Mouse (Mus musculus): Measurements from ENCODE around the gene Idh1. TPM values are rescaled to one million over a fixed set of nuclear protein-coding genes. Genes with fewer than 3 reads are reported as not detected.
A peak's percentile ranks its signal among the peaks of the same experiment; 100 is the strongest.
"Not testable (repeated sequence)": the region's sequence is repeated elsewhere in the genome, so short reads cannot be mapped to it uniquely, and the experiment has no call there.

Gene Idh1
- 120 and 121 TPM in 2 replicates for polyA plus RNA-seq (2015; fragmentation: Nextera tagmentation; extraction: Ambion mirVana)

DNA sequence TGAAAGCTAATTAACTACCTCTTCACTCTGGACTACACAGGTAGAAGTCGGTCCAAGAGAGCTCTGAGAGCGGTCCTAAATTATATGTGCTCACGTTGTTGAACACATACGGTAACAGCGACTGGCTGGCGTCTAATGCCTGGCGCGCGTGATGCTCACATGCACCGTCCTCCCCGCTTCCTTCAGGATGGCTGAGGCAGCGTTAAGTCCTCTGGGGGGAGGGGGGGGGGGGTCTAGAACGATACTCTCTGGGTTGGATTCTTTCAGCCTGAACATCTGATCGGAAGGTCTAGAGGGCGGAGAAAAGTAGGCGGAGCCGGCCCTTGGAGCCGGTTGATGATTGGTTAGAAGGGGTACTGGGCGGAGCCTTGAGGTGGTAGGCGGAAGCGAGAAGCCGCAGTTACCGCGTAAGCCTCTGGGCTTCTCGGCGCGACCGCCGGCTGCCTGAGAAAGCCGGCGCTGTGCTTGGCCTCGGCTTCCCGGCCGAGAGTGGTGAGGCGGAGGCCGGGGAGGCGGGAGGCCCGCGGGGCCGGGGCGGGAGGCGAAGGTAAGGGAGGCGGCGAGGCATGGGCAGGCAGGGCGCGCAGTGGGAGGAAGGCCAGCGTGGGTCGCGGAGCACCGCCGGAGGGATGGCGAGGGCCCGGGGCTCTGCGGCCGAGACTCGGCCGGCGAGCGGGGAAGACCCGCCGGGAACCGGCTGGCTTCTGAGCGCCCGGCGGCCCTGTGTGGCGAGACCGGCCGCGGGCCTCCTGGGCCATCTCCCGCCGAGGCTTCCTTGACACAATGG, at the start of gene Idh1, which contains the start of gene Pikfyve:
TSS of gene Idh1 (minus strand) at position 214 of the 787 bp plus-strand sequence.
TSS of gene Pikfyve (plus strand) at position 397 of the 787 bp plus-strand sequence.
- H3K9ac ChIP-seq (replicated peaks), result peak within 1 kb of the TSS; percentile 92
- peak within 1 kb of the TSS; percentile 93 for H3K27ac ChIP-seq (ENCODE audit: low read depth)
- peak within 1 kb of the TSS; percentile 97 for H3K4me2 ChIP-seq (ENCODE audit: low read depth, low read length)
- DNase-seq, result peak; percentile 98
- no peaks in the 10 kb centered on the region; the same call in 1 of the 2 replicates for H3K36me3 ChIP-seq (replicated peaks; ENCODE audit: insufficient read depth, low read length)
- no peaks in the 10 kb centered on the region for H3K9me3 ChIP-seq (ENCODE audit: low read length)
- peak; percentile 74; the same call in 1 of the 2 replicates for TF ChIP-seq EP300 (IDR thresholded peaks at IDR 0.05; ENCODE audit: low read depth)
- TF ChIP-seq CTCF (IDR thresholded peaks at IDR 0.05; ENCODE audit: low read depth), result no peak; the same call in 1 of the 2 replicates
- under 1% methylated on average over 66 of the region's 71 CpGs for WGBS (ENCODE audit: insufficient replicate concordance)
- H3K27me3 ChIP-seq (ENCODE audit: insufficient read depth, low read length), result no peaks in the 10 kb centered on the region
- ATAC-seq, result peak; percentile 99
- peaks cover 14% of the 10 kb centered on the region for H3K4me1 ChIP-seq (ENCODE audit: insufficient read depth)
- peak within 1 kb of the TSS; percentile 94 for H3K4me3 ChIP-seq (ENCODE audit: low read depth, low read length)

DNA sequence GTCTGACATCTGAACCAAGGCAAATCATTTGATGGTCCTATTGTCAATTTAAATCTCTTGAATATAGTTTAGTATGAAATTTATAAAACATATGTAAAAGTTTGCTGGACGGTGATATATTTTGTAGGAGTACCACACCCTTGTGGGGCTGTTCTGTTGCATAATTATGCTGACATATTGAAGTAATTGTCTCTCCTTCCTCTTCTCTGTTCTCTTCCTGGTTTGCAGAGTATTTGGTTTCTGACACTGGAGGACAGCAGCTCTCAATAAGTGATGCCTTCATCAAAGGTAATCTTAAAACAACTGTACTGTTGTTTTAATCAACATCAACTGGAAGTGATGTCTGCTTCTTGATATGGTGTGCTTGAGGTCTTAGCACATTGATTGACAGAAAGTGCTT, 44.3 kb upstream of the Idh1 start:
- ATAC-seq, result no peak
- no peak for DNase-seq
- TF ChIP-seq EP300 (IDR thresholded peaks at IDR 0.05; ENCODE audit: low read depth) (no peak), CTCF (IDR thresholded peaks at IDR 0.05; ENCODE audit: low read depth) (no peak)

DNA sequence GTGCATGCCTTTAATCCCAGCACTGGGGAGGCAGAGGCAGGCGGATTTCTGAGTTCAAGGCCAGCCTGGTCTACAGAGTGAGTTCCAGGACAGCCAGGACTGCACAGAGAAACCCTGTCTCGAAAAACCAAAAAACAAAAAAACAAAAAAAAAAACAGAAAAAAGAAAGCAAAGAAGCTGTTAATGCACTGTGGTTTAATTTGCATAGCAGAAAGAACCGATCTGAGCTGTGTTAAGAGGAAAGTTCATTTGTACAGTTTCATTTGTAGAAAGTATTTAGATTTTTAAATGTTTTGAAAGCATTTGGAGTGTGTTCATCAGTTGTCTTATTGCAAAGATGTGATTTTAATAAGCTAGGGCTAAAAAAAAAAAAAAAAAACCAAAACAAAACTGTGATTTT, 43.5 kb upstream of the Idh1 start:
- peaks cover 14% of the 10 kb centered on the region for H3K36me3 ChIP-seq (replicated peaks; ENCODE audit: insufficient read depth, low read length)
- H3K4me2 ChIP-seq (ENCODE audit: low read depth, low read length); H3K9me3 ChIP-seq (ENCODE audit: low read length); H3K4me3 ChIP-seq (ENCODE audit: low read depth, low read length); H3K27me3 ChIP-seq (ENCODE audit: insufficient read depth, low read length); H3K27ac ChIP-seq (ENCODE audit: low read depth); H3K4me1 ChIP-seq (ENCODE audit: insufficient read depth); DNase-seq; H3K9ac ChIP-seq (replicated peaks); ATAC-seq: not testable (repeated sequence)
- WGBS (ENCODE audit: insufficient replicate concordance), result 78% methylated on average over 3 of the region's 3 CpGs

More for the DNA sequence above, 44.3 kb upstream of the Idh1 start:
- Histone ChIP-seq H3K27ac (ENCODE audit: low read depth) (no peak overlapping the region), H3K4me3 (ENCODE audit: low read depth, low read length) (no peak overlapping the region), H3K27me3 (ENCODE audit: insufficient read depth, low read length) (no peaks in the 10 kb centered on the region), H3K36me3 (replicated peaks; ENCODE audit: insufficient read depth, low read length) (peaks cover 19% of the 10 kb centered on the region), H3K4me2 (ENCODE audit: low read depth, low read length) (no peak overlapping the region), H3K9me3 (ENCODE audit: low read length) (no peaks in the 10 kb centered on the region), H3K9ac (replicated peaks) (no peak overlapping the region), H3K4me1 (ENCODE audit: insufficient read depth) (no peaks in the 10 kb centered on the region)
- 66% methylated on average over 1 of the region's 1 CpGs for WGBS (ENCODE audit: insufficient replicate concordance)

DNA sequence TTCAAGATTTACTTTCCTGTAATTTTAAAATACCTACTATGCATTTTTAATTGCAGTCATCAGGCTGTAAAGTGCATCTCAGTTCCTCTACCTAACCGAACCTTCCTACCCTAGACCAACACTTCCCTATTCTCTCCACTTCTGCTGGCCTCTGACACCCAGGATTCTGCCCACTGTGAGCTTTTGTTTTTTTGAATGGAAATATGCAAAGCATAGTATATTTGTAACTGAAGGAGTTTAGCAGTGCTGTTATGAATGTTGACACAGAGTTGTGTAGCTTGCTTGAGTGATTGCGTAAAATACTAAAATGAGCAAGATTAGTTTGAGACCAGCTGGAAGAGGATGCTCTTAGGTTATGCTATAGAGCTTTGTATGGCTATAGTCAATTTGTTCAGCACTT, 41.4 kb upstream of the Idh1 start:
- Histone ChIP-seq H3K36me3 (replicated peaks; ENCODE audit: insufficient read depth, low read length) (peaks cover 20% of the 10 kb centered on the region), H3K4me2 (ENCODE audit: low read depth, low read length) (no peak overlapping the region), H3K27ac (ENCODE audit: low read depth) (no peak overlapping the region), H3K9me3 (ENCODE audit: low read length) (no peaks in the 10 kb centered on the region), H3K27me3 (ENCODE audit: insufficient read depth, low read length) (no peaks in the 10 kb centered on the region), H3K9ac (replicated peaks) (no peak overlapping the region), H3K4me3 (ENCODE audit: low read depth, low read length) (no peak overlapping the region), H3K4me1 (ENCODE audit: insufficient read depth) (no peaks in the 10 kb centered on the region)
- DNase-seq, result no peak
- ATAC-seq, result peak; percentile 45; the same call in 1 of the 2 replicates
- TF ChIP-seq CTCF (IDR thresholded peaks at IDR 0.05; ENCODE audit: low read depth) (no peak), EP300 (IDR thresholded peaks at IDR 0.05; ENCODE audit: low read depth) (no peak)
- 75% methylated on average over 2 of the region's 2 CpGs for WGBS (ENCODE audit: insufficient replicate concordance)

DNA sequence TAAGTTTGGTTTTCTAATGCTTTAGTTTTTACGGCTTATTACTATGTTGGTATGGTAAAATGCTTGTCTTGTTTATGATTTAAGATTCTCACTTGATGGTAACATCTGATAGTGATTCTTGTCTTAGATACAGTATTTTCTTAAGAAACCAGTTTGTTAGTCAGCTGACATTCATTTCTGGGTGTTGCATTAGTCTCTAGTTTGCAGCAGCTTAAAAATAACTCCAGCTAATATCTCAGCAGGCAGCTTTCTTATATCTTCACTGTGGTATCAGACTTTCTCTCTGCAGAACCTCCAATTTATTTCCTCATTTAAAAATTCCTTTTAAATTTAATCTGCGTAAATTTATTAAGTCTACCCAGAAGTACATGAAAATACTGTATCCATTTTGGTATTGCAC, 37.4 kb upstream of the Idh1 start:
- Histone ChIP-seq H3K4me2 (ENCODE audit: low read depth, low read length) (no peak overlapping the region), H3K9me3 (ENCODE audit: low read length) (no peaks in the 10 kb centered on the region), H3K27me3 (ENCODE audit: insufficient read depth, low read length) (no peaks in the 10 kb centered on the region), H3K36me3 (replicated peaks; ENCODE audit: insufficient read depth, low read length) (peaks cover 24% of the 10 kb centered on the region), H3K9ac (replicated peaks) (no peak overlapping the region), H3K27ac (ENCODE audit: low read depth) (no peak overlapping the region), H3K4me1 (ENCODE audit: insufficient read depth) (no peaks in the 10 kb centered on the region), H3K4me3 (ENCODE audit: low read depth, low read length) (no peak overlapping the region)
- no peak for ATAC-seq
- TF ChIP-seq EP300 (IDR thresholded peaks at IDR 0.05; ENCODE audit: low read depth) (no peak), CTCF (IDR thresholded peaks at IDR 0.05; ENCODE audit: low read depth) (no peak)
- 83% methylated on average over 2 of the region's 2 CpGs for whole genome bisulfite sequencing (ENCODE audit: insufficient replicate concordance)
- DNase-seq, result no peak

DNA sequence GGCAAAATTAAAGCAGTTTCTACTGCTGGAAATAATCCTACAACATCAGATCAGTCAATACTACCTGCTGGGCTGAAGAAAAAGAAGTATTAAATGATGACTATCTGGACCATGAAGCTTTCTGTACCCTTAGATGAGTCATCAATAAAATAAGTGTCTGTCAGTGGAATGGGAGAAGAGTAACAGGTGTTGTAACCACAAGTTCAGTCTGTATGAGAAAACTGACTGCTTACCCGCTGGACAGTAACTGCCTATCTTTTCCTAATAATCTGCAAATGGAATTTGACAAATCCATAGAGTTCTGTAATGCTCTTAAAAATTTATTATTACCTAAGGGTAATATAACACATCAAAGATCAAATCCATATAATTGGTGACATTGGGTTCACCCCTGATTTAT, 31.7 kb upstream of the Idh1 start:
- Histone ChIP-seq H3K9ac (replicated peaks) (no peak overlapping the region), H3K36me3 (replicated peaks; ENCODE audit: insufficient read depth, low read length) (peaks cover 16% of the 10 kb centered on the region), H3K27ac (ENCODE audit: low read depth) (no peak overlapping the region), H3K9me3 (ENCODE audit: low read length) (no peaks in the 10 kb centered on the region), H3K4me1 (ENCODE audit: insufficient read depth) (no peaks in the 10 kb centered on the region), H3K4me3 (ENCODE audit: low read depth, low read length) (no peak overlapping the region), H3K27me3 (ENCODE audit: insufficient read depth, low read length) (no peaks in the 10 kb centered on the region), H3K4me2 (ENCODE audit: low read depth, low read length) (no peak overlapping the region)
- DNase-seq, result no peak
- no peak for ATAC-seq
- WGBS (ENCODE audit: insufficient replicate concordance), result 98% methylated on average over 1 of the region's 1 CpGs
- TF ChIP-seq EP300 (IDR thresholded peaks at IDR 0.05; ENCODE audit: low read depth) (no peak), CTCF (IDR thresholded peaks at IDR 0.05; ENCODE audit: low read depth) (no peak)

Measured in liver, postnatal 0 days (tissue).